Mouse (Mus musculus): Measurements from ENCODE around the gene Atf6b. TPM values are rescaled to one million over a fixed set of nuclear protein-coding genes. Genes with fewer than 3 reads are reported as not detected.

The Atf6b gene
- polyA plus RNA-seq, 1 experiment from 2014 or later = 62.0 TPM

GRCm38 (mm10) chr17:34681132-34681571, 34.2 kb downstream of the Atf6b start:
- Histone ChIP-seq H3K9me3 (replicated peaks; ENCODE audit: low read length) (no peaks in the 10 kb centered on the region), H3K4me1 (replicated peaks; ENCODE audit: insufficient read depth, low read length) (0 out of 2 replicates have a peak, but pooled peaks cover 5% of the 10 kb centered on the region), H3K9ac (ENCODE audit: low read depth, low read length) (no peak overlapping the region), H3K4me2 (ENCODE audit: low read length) (no peak overlapping the region), H3K27me3 (ENCODE audit: insufficient read depth, low read length) (peaks cover 9% of the 10 kb centered on the region; the same call in 1 of the 2 replicates), H3K36me3 (ENCODE audit: insufficient read depth, low read length) (no peaks in the 10 kb centered on the region), H3K27ac (no peak overlapping the region), H3K4me3 (replicated peaks; ENCODE audit: low read depth, low read length) (no peak overlapping the region)
- ATAC-seq (replicated peaks; ENCODE audit: low FRiP score, low read depth) = no peak
- 67% methylated on average over 17 of the region's 17 CpGs for WGBS
- no peak for DNase-seq (ENCODE audit: low spot score)
- TF ChIP-seq CTCF (IDR thresholded peaks at IDR 0.05; ENCODE audit: low read depth) = no peak

- no peak overlapping the region for H3K4me3 ChIP-seq (replicated peaks; ENCODE audit: low read depth, low read length)
- 70% methylated on average over 11 of the region's 11 CpGs for whole genome bisulfite sequencing
- no peak for ATAC-seq (replicated peaks; ENCODE audit: low FRiP score, low read depth)
- no peak for DNase-seq (ENCODE audit: low spot score)
- no peak; the same call in 1 of the 2 replicates for TF ChIP-seq CTCF (IDR thresholded peaks at IDR 0.05; ENCODE audit: low read depth)
- 0 out of 2 replicates have a peak, but pooled peaks cover 5% of the 10 kb centered on the region for H3K4me1 ChIP-seq (replicated peaks; ENCODE audit: insufficient read depth, low read length)
- H3K27ac ChIP-seq = no peak overlapping the region
- no peaks in the 10 kb centered on the region for H3K36me3 ChIP-seq (ENCODE audit: insufficient read depth, low read length)
- H3K9me3 ChIP-seq (replicated peaks; ENCODE audit: low read length) = no peaks in the 10 kb centered on the region
- no peak overlapping the region for H3K4me2 ChIP-seq (ENCODE audit: low read length)
- no peak overlapping the region for H3K9ac ChIP-seq (ENCODE audit: low read depth, low read length)
- H3K27me3 ChIP-seq (ENCODE audit: insufficient read depth, low read length) = peaks cover 9% of the 10 kb centered on the region; the same call in 1 of the 2 replicates
These were observed 35.1 kb downstream of the Atf6b start for GRCm38 (mm10) chr17:34681881-34682536.

- H3K4me1 ChIP-seq (replicated peaks; ENCODE audit: insufficient read depth, low read length) = 0 out of 2 replicates have a peak, but pooled peaks cover 5% of the 10 kb centered on the region
- no peak for TF ChIP-seq CTCF (IDR thresholded peaks at IDR 0.05; ENCODE audit: low read depth)
- no peaks in the 10 kb centered on the region for H3K9me3 ChIP-seq (replicated peaks; ENCODE audit: low read length)
- no peak overlapping the region for H3K9ac ChIP-seq (ENCODE audit: low read depth, low read length)
- peaks cover 8% of the 10 kb centered on the region; the same call in 1 of the 2 replicates for H3K27me3 ChIP-seq (ENCODE audit: insufficient read depth, low read length)
- H3K4me2 ChIP-seq (ENCODE audit: low read length) = no peak overlapping the region
- H3K4me3 ChIP-seq (replicated peaks; ENCODE audit: low read depth, low read length) = no peak overlapping the region
- no peak overlapping the region for H3K27ac ChIP-seq
- WGBS = 63% methylated on average over 8 of the region's 8 CpGs
- ATAC-seq (replicated peaks; ENCODE audit: low FRiP score, low read depth) (no peak), DNase-seq (ENCODE audit: low spot score) (no peak)
- no peaks in the 10 kb centered on the region for H3K36me3 ChIP-seq (ENCODE audit: insufficient read depth, low read length)
These were observed 36.2 kb downstream of the Atf6b start for GRCm38 (mm10) chr17:34683179-34683578.

GRCm38 (mm10) chr17:34683686-34684220, 36.8 kb downstream of the Atf6b start:
- no peak overlapping the region for H3K9ac ChIP-seq (ENCODE audit: low read depth, low read length)
- WGBS = 67% methylated on average over 10 of the region's 10 CpGs
- no peaks in the 10 kb centered on the region for H3K9me3 ChIP-seq (replicated peaks; ENCODE audit: low read length)
- DNase-seq (ENCODE audit: low spot score) (no peak), ATAC-seq (replicated peaks; ENCODE audit: low FRiP score, low read depth) (no peak)
- H3K36me3 ChIP-seq (ENCODE audit: insufficient read depth, low read length) = no peaks in the 10 kb centered on the region
- H3K4me1 ChIP-seq (replicated peaks; ENCODE audit: insufficient read depth, low read length) = 0 out of 2 replicates have a peak, but pooled peaks cover 5% of the 10 kb centered on the region
- no peak overlapping the region for H3K27ac ChIP-seq
- H3K27me3 ChIP-seq (ENCODE audit: insufficient read depth, low read length) = peaks cover 5% of the 10 kb centered on the region; the same call in 1 of the 2 replicates
- H3K4me3 ChIP-seq (replicated peaks; ENCODE audit: low read depth, low read length) = no peak overlapping the region
- no peak overlapping the region for H3K4me2 ChIP-seq (ENCODE audit: low read length)
- TF ChIP-seq CTCF (IDR thresholded peaks at IDR 0.05; ENCODE audit: low read depth) = no peak

- Histone ChIP-seq H3K4me1 (replicated peaks; ENCODE audit: insufficient read depth, low read length) (0 out of 2 replicates have a peak, but pooled peaks cover 5% of the 10 kb centered on the region), H3K9ac (ENCODE audit: low read depth, low read length) (no peak overlapping the region), H3K4me3 (replicated peaks; ENCODE audit: low read depth, low read length) (no peak overlapping the region), H3K36me3 (ENCODE audit: insufficient read depth, low read length) (no peaks in the 10 kb centered on the region), H3K27ac (no peak overlapping the region), H3K9me3 (replicated peaks; ENCODE audit: low read length) (no peaks in the 10 kb centered on the region), H3K27me3 (ENCODE audit: insufficient read depth, low read length) (peaks cover 5% of the 10 kb centered on the region; the same call in 1 of the 2 replicates), H3K4me2 (ENCODE audit: low read length) (no peak overlapping the region)
- TF ChIP-seq CTCF (IDR thresholded peaks at IDR 0.05; ENCODE audit: low read depth) = no peak
- no peak for ATAC-seq (replicated peaks; ENCODE audit: low FRiP score, low read depth)
- no peak for DNase-seq (ENCODE audit: low spot score)
- 51% methylated on average over 9 of the region's 9 CpGs for WGBS
These were observed 37.4 kb downstream of the Atf6b start for GRCm38 (mm10) chr17:34684253-34684893.

All from kidney, postnatal 0 days (tissue).